Mouse (Mus musculus): ENCODE results near the gene Hus1b.

The Hus1b gene

DNA sequence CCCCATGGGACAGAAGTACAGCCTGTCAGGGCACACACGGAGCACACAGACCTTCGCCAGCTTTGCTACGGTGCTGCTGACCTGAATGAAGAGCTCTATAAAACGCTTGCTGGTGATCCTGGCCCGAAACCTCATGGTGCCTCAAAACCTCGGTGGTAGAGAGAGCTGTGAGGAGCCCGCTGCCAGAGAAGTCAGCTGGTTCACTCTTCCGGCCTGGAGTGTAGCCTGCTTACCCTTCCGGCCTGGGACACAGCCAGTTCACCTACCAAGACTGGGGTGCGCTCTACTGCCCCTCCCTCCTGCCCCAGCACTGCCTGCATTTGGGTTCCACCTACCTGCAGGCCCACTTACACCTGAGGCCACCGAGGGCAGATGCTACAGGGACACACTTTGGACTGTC, at the start of gene Hus1b:
Gene Hus1b (minus strand): TSS at position 220 of the 400 bp plus-strand sequence.
- no peak for DNase-seq (ENCODE audit: low spot score)

DNA sequence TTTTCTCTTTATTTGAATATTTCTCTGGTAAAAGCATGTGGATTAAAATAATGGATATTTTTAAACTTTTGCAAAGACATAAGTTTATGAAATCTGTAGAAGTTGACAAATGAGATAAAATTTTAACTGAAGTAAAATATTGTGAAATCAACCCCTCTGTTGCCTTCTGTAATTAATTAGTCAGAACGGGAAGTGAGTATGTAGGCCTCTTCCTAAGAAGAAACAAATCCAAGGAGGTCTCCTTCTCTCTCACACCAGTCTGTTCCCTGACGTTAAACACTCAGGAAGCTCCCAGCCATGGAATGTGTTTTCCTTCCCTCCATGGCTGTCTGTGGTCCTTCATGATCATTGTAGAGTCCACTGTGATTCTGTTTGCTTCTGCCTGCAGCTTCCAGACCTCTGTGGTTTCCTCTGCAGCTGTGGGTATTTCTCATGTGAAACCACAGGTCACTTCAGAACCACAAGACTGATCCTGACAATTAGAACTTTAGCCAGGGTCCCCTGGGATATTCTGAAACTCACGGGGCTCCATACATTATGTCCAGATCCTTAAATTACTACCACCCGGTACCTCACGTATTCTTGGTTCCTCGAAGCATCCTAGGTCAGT, 46.8 kb upstream of the Hus1b start:
- DNase-seq (ENCODE audit: low spot score), result no peak

DNA sequence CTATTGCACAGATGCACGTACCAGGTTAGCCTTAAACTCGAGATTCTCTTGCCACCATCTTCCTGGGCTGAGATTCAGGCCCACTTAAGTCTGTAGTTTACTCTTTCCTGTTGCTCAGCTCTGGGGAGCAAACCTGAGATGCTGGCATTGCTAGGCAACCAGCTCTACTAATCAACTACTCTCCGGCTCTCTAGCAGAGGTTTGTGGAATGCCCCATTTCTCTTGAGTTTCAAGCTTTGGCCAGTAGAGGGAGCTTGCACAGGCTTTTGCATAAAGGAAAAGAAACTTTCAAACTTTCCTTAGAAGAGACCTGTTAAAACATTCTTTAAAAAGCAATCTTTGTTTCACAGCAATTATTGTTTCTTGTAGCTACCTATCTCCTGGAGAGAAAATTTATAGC, 46.3 kb upstream of the Hus1b start:
- no peak for DNase-seq (ENCODE audit: low spot score)

DNA sequence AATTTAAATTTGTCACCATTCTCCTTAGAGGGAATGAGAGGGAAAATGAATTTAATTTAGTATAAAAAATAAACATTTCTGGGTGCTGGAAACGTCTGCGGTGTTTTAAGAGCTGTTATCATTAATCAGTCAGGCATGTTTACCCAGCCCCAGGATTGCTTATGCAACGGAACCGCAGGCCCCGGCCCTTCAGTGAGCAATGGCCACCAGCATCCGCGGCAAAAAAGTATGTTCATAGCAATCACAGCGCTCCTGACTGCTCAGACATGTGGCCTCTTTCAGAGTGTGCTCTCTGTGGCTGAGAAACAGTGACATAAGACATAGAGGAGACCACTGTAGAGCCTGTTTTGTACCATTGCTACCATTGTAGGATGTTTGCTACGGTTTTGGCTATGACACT, 42.7 kb upstream of the Hus1b start:
- no peak for DNase-seq (ENCODE audit: low spot score)

GRCm38 (mm10) chr13:30989710-30990109, 42.2 kb upstream of the Hus1b start:
- no peak for DNase-seq (ENCODE audit: low spot score)

DNA sequence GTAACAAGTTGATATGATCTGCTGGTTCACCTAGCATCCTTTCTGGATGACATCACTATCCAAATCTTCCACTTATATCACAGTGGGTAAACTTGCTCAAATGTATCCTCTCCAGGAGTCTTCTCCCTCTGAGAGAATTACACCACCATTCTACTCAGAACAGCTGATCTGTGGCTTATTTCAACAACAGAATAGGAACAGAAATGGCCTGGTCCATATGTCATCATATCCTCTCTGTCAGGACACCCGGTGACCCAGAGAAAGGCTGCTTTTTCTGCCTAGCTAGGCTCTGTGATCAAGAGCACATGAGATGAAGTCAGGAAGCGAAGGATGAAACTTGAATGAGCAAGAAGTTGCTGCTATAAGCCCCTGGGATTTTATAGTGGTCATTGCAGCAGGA, 40.1 kb upstream of the Hus1b start:
- no peak for DNase-seq (ENCODE audit: low spot score)

DNA sequence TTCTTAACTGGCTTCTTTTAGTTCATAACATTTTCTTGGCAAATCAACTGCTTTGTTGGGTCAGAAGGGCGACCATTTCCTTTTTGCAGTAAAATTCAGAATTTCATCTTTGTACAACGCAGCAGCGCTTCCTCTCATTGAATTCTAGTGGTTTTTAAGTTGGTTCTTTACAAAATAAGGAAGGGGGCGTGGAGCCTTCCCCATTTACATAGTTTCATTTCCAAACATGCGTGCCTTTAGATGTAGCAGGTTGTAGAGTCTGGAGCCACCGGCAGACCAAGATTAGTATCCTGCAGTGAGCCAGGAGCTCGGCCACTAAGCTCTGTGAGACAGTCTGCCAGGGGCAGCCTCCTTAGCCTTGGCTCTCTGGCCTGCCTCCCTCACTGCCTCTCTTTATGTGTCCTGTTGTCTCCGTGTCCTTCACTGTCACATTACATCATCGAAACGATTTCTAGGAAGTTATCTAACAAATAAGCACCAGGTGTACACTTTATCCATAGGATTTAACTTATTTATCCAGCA, 39.4 kb upstream of the Hus1b start:
- no peak for DNase-seq (ENCODE audit: low spot score)

DNA sequence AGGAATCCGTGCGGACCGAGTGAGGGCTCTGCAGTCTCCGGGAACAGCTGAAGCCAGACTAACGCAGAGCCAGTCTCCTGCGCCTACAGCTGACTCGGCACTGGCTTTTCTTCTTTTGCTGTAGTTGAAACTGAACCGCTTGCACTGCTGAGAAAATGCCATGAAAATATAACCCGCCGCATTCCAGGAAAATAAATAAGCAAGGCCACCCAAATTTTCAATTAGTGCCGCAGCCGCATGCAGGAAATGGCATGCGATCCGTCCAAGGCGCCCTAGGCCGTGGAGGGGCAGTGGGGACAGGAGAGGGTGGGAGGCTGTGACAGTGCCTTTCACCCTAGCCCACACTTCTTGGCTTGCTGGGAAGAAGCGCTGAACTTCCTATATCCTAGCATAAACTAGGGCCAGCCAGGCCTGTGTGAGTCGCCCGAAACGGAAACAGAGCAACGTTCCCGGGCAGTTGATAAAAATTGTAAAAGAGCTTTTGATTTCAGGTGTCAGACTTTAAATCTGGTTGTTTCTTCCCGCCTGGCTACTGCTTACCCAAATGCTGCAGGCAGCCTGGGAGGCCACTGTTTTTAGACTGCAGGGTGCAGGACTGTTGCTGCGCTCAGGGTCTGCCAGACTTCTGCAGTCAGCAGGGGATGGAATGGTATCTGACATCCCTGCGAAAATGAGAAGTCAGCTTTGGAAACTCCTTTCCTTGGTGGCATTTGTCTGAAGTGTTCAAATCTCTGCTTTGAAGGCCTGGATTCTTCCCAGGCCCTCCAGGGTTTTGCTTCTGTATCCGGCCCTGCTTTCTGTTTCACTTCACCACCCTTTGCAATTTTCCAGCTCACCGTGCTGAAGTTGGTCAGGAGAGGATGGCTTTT, 38.3 kb upstream of the Hus1b start:
- no peak for DNase-seq (ENCODE audit: low spot score)

GRCm38 (mm10) chr13:30985275-30985597, 37.7 kb upstream of the Hus1b start:
- no peak for DNase-seq (ENCODE audit: low spot score)

DNA sequence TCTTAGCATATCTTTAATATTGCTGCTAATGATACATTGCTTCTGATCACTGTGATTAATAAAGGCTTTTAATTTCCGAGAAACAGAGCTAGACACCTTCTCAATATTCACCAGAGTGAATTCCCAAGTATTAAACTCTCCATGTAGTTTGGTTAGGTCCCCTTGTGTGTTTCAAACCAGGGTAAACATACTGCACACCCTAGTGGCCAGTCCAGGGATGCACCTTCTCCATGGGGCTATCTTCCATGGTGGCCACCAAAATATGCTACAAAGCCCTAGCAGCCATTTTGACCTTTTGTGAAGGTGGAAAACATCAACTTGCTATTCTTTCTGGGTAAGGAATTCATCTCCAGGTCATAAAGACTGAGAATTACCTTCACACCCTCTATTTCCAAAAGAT, 34.1 kb upstream of the Hus1b start:
- no peak for DNase-seq (ENCODE audit: low spot score)

GRCm38 (mm10) chr13:30978224-30978623, 30.7 kb upstream of the Hus1b start:
- DNase-seq (ENCODE audit: low spot score), result no peak

- DNase-seq (ENCODE audit: low spot score), result no peak
Measured at GRCm38 (mm10) chr13:30976536-30977084, 29.1 kb upstream of the Hus1b start.

DNA sequence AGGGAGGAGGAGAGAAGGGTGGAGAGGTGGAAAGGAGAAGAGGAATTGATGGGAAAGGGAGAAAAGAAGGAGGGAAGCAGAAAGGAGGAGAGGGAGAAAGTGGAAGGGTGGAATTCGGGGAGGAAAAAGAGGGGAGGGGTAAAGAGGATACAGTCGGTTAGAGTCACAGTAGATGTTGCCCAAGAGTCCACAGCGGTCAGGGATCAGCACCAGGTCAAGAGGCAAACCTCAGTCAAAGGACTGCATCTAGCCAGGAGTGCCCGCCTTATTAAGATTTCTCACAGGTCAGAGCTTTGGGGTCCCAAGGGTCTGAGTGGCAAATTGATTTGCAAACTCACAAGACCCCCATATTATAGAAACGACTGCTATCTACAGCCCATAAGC, 26.7 kb upstream of the Hus1b start:
- no peak for DNase-seq (ENCODE audit: low spot score)

DNA sequence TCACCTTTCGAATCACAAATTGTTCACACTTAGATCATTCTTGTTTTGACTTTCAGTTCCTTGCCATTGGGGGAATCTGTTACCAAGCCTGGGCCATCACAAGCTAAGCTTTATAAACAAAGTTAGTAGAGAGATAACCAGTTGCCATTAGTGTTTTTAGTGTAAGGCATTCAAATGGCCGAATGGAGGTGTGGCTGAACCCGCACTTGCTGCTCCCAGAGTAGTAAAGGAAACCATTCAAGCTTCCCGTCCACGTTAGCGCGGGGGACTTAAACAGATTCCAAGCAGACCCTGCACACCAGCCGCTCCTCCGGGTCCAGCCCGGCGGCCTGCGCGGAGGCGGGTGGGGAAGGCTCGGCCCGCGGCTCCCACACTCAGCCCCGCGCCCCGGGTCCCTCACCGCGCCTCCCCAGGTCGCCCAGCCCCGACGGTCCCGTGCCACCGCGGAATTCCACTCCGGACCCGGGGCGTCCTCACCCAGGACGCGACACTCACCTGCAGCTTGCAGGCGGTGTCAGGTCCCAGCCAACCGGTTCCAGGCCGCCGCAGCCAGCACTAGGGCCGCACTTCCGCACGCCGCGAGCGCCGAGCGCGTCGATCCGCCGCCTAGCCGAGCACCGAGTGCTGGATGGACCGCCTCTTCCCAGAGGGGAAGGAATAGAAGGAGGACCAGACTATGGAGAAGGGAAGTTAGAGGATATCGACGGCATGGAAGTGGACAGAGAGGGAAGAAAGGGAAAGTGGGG, 26.1 kb upstream of the Hus1b start, which contains the start of the genes Exoc2 and Gm5447:
Gene Exoc2 (minus strand): TSS at position 593 of the 746 bp plus-strand sequence.
Gene Gm5447 (plus strand): TSS at position 704 of the 746 bp plus-strand sequence.
- DNase-seq (ENCODE audit: low spot score), result peak; percentile 69

- no peak for DNase-seq (ENCODE audit: low spot score)
Measured at GRCm38 (mm10) chr13:30972102-30972501, 24.5 kb upstream of the Hus1b start.

DNA sequence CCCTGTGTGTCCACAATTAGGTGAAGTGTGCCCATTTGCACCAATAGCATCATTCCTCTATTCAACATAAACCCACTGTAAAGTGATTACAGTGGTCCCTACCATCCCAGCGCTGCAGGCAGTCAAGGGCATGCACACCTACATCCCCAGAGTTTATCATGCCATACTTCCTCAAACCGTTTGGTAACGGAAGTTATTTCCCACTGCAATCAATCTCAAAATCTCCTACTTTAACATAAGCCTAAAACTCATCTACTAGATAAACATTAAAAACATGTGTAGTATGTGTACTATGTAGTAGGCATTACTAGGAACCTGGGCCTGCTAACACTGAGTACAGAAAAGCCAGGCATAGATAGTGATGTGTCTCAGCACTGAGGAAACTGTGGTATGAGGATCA, 23.5 kb upstream of the Hus1b start:
- no peak for DNase-seq (ENCODE audit: low spot score)

GRCm38 (mm10) chr13:30968311-30968710, 20.8 kb upstream of the Hus1b start:
- DNase-seq (ENCODE audit: low spot score), result no peak

GRCm38 (mm10) chr13:30966507-30966911, 18.9 kb upstream of the Hus1b start:
- DNase-seq (ENCODE audit: low spot score), result no peak

DNA sequence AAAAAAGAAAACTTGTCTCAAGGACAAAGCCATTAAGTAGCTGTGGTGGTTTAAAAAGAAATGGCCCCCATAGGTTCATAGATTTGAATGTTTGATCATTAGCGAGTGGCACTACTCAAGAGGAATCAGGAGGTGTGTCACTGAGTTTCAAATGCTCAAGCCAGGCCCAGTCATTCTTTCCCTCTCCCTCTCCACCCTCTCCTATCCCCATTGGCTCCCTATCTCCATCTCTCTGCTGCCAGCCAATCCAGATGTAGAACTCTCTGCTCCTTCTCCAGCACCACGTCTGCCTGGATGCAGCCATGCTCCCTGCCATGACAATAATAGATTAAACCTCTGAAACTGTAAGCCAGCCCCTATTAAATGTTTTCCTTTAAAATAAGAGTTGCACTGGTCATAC, 14.4 kb upstream of the Hus1b start:
- no peak for DNase-seq (ENCODE audit: low spot score)

DNA sequence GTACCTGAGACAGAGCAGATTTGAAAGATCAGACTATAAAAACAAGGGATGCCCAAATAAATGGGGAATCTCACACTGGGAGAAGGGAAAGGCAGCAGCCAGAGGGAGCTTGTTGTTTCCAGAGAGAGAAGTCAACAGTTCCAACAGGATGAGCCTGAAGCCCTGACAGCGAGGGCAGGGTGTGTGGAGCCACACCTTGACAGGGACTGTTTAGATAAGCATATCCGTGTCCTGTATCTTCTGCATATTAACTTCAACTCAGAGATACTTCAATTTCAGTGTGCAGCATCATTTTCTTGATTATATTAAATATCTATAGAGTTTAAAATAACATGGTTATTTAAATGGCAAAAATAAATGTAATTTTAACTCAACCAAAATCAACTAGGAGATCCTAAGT, 13.2 kb upstream of the Hus1b start:
- DNase-seq (ENCODE audit: low spot score), result no peak

DNA sequence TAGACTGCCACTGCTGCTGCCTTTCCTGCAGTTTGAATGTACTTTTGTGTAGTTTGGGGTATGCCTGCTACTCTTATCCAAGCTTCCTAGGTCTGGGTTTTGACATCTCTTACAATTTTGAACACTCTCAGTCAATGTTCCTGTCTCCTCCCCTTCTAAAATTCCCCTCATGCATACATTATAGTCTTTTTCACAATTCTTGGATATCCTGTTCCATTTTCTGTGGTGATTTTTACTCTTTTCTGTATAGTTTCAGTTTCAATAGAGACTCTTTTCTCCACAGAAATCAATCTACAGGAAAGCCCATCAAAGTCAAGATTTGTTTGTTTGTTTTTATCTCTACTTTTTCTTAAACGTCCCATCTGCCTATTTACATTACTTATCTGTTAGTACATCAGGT, 6.0 kb upstream of the Hus1b start:
- DNase-seq (ENCODE audit: low spot score), result no peak

DNA sequence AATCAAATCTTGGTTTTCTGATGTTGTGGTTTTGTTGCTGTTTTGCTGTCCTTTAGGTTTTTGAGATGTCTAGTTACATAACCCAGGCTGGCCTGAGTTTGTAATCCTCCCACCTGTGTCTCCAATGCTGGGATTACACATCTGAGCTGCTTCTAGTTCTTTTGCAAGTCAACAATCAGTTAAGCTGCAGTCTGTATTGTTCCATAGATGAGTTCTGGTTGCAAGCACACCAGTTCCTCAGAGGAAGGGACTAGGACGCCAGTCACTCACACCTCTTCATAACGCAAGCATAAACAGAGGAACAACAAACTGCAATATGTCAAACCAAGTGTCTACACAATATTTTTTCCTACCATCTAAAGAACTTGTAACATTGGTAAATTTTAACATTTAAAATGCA, 4.5 kb upstream of the Hus1b start:
- DNase-seq (ENCODE audit: low spot score), result no peak

All from ovary, adult 18-20 months (tissue).